Mouse (Mus musculus): Measurements from ENCODE around the gene Cbx8.

DNA sequence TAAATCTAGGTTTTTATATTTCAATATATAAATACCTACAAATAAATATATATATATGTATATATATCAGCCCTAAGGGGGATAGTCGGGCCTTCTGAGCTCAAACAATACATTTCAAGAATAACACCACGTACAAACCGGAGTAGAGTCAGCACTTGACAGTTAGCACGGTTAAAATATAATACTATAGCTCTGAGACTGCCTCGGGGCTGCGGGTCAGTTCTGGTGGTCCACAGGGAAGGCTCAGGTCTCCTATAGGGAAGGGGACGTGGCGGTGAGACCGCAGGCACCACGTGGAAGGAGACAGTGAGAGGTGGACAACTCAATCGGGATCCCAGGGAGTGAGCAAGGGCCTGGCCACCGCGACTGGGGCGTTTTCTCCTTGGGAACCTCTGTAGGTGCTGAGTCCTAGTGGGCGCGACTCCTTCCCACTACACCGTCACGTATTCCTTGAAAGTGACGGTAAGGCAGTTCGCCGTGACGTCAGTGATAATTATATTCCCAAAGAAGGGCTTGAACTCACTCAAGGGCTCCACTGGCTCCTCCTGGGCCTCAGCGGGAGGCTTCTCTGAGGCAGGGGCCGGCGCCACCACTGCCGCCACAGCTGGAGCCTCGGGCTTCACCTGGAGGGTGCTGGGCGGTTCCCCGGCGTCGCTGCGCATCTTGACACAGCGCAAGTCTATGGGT is 39.8 kb upstream of the Cbx8 start:
- TF ChIP-seq CTCF (IDR thresholded peaks at IDR 0.05; ENCODE audit: low read depth, low read length) = no peak
- TF ChIP-seq POLR2A (IDR thresholded peaks at IDR 0.05; ENCODE audit: borderline replicate concordance, low read depth, low read length) = no peak

Measured in bone marrow macrophage, adult 2 months (primary cell).